Mouse (Mus musculus) CH12.LX (cell line): ENCODE measurements at regions not wholly inside any gene's neighbourhood (a gene's known extent, or its start where the extent isn't known, plus 50 kb on each side); places are given as distances from the start of the nearest gene placed in this dataset.

Experiments
- DNase-seq: peaks from one replicate; pipeline ENCODE4 v3.0.0-alpha.2; 2013; ENCODE audit errors: extremely low read depth
- H3K27ac ChIP-seq: 2 replicates; pipeline ENCODE4 v1.5.1; 2012; ENCODE audit warnings: low read depth, mild to moderate bottlenecking, control low read depth, moderate library complexity; ENCODE audit not compliant: insufficient read depth
- H3K27me3 ChIP-seq: replicated peaks from 2 replicates; pipeline ENCODE3; 2012; ENCODE audit warnings: inconsistent platforms
- H3K36me3 ChIP-seq, 2 experiments: replicated peaks in 1 of 2; 2 replicates each; pipeline versions ENCODE3 to v1.6.1; 2012; ENCODE audit warnings: inconsistent platforms in 1 of 2, low read length in 1 of 2, mild to moderate bottlenecking in 1 of 2, mixed read lengths in 1 of 2, moderate library complexity in 1 of 2; ENCODE audit not compliant: control insufficient read depth in 1 of 2, insufficient read depth in 1 of 2
- H3K4me1 ChIP-seq, 2 experiments: 2 replicates each; pipeline ENCODE4 v1.6.1; 2012; ENCODE audit warnings: inconsistent platforms in 1 of 2, moderate library complexity in 1 of 2; ENCODE audit not compliant: insufficient read depth in 2 of 2, control insufficient read depth in 1 of 2
- H3K4me2 ChIP-seq: 2 replicates; pipeline ENCODE4 v1.6.1; 2012; ENCODE audit warnings: low read depth, mild to moderate bottlenecking, control low read depth; ENCODE audit not compliant: poor library complexity, insufficient read depth, severe bottlenecking
- H3K4me3 ChIP-seq, 3 experiments: fragments of 150-350 bp in 1 of 3; sonication (generic) in 1 of 3; replicated peaks in 1 of 3; 2 replicates each; pipeline versions ENCODE3 to v1.5.1; 2011 to 2012; ENCODE audit warnings: low read depth in 2 of 3, low read length in 2 of 3, mild to moderate bottlenecking in 2 of 3, moderate library complexity in 2 of 3, control low read depth in 1 of 3, improper control_type of control experiment in 1 of 3, inconsistent platforms in 1 of 3, mixed read lengths in 1 of 3; ENCODE audit not compliant: poor library complexity in 1 of 3
- H3K79me2 ChIP-seq: replicated peaks from 2 replicates; pipeline ENCODE4 v1.6.1; 2012; ENCODE audit warnings: mild to moderate bottlenecking, moderate library complexity; ENCODE audit not compliant: control insufficient read depth, poor library complexity, insufficient read depth, severe bottlenecking; ENCODE audit errors: extremely low read depth
- H3K9ac ChIP-seq: 2 replicates; pipeline ENCODE4 v1.6.1; 2012; ENCODE audit warnings: low read depth, mild to moderate bottlenecking, control low read depth, moderate library complexity; ENCODE audit not compliant: insufficient read depth
- H3K9me3 ChIP-seq: replicated peaks from 2 replicates; pipeline ENCODE3; 2012; ENCODE audit warnings: low read length, inconsistent platforms, mixed read lengths
- BHLHE40 ChIP-seq: IDR thresholded peaks from 2 replicates; pipeline ENCODE4 v1.6.1; 2011; ENCODE audit warnings: mild to moderate bottlenecking, low read depth, low read length, improper control_type of control experiment
- CHD2 ChIP-seq: IDR thresholded peaks from 2 replicates; pipeline ENCODE4 v1.6.1; 2011; ENCODE audit warnings: low read length, improper control_type of control experiment
- CTCF ChIP-seq, 2 experiments: IDR thresholded peaks in 1 of 2; conservative IDR thresholded peaks in 1 of 2; 2 replicates each; pipeline ENCODE4 v1.5.1; 2011 to 2012; ENCODE audit warnings: low read depth in 2 of 2, low read length in 2 of 2, improper control_type of control experiment in 1 of 2, inconsistent platforms in 1 of 2, mild to moderate bottlenecking in 1 of 2, moderate library complexity in 1 of 2
- E2F4 ChIP-seq: IDR thresholded peaks from 2 replicates; pipeline ENCODE4 v1.6.1; 2011; ENCODE audit warnings: low read depth, low read length, improper control_type of control experiment; ENCODE audit not compliant: insufficient replicate concordance
- ELF1 ChIP-seq: IDR thresholded peaks from 2 replicates; pipeline ENCODE4 v1.6.1; 2014; ENCODE audit warnings: low read depth, mild to moderate bottlenecking, inconsistent platforms, low read length, improper control_type of control experiment
- GABPA ChIP-seq: IDR thresholded peaks from 2 replicates; pipeline ENCODE4 v1.6.1; 2012; ENCODE audit warnings: low read depth, low read length, improper control_type of control experiment, inconsistent platforms; ENCODE audit not compliant: insufficient replicate concordance
- KAT2A ChIP-seq: IDR thresholded peaks from 2 replicates; pipeline ENCODE4 v1.6.1; 2012; ENCODE audit warnings: low read length, improper control_type of control experiment, inconsistent platforms; ENCODE audit not compliant: insufficient replicate concordance
- MAFK ChIP-seq: IDR thresholded peaks from 2 replicates; pipeline ENCODE4 v1.6.1; 2011; ENCODE audit warnings: low read length, improper control_type of control experiment; ENCODE audit not compliant: insufficient replicate concordance
- MAX ChIP-seq: IDR thresholded peaks from 2 replicates; pipeline ENCODE4 v1.6.1; 2011; ENCODE audit warnings: low read length, improper control_type of control experiment
- MAZ ChIP-seq: IDR thresholded peaks from 2 replicates; pipeline ENCODE4 v1.6.1; 2012; ENCODE audit warnings: low read depth, mild to moderate bottlenecking, inconsistent platforms, low read length, improper control_type of control experiment, moderate library complexity
- MEF2A ChIP-seq: IDR thresholded peaks from 2 replicates; pipeline ENCODE4 v1.6.1; 2014; ENCODE audit warnings: low read depth, mild to moderate bottlenecking, inconsistent platforms, low read length, improper control_type of control experiment, borderline replicate concordance
- MYC ChIP-seq: IDR thresholded peaks from 2 replicates; pipeline ENCODE4 v1.6.1; 2011; ENCODE audit warnings: low read depth, mild to moderate bottlenecking, improper control_type of control experiment, low read length
- PAX5 ChIP-seq: IDR thresholded peaks from 2 replicates; pipeline ENCODE4 v1.6.1; 2012; ENCODE audit warnings: low read length, inconsistent platforms, mixed read lengths
- POLR2A ChIP-seq: IDR thresholded peaks from 2 replicates; pipeline ENCODE4 v1.6.1; 2011; ENCODE audit warnings: low read depth, mild to moderate bottlenecking, improper control_type of control experiment, low read length
- POLR2AphosphoS2 ChIP-seq: IDR thresholded peaks from 2 replicates; pipeline ENCODE4 v1.6.1; 2011; ENCODE audit warnings: low read depth, low read length, improper control_type of control experiment
- RCOR1 ChIP-seq: conservative IDR thresholded peaks from 2 replicates; pipeline ENCODE4 v1.6.1; 2012; ENCODE audit warnings: low read depth, mild to moderate bottlenecking, inconsistent platforms, low read length, improper control_type of control experiment
- TBP ChIP-seq: conservative IDR thresholded peaks from 2 replicates; pipeline ENCODE4 v1.6.1; 2011; ENCODE audit warnings: low read depth, low read length, improper control_type of control experiment
- TCF12 ChIP-seq: IDR thresholded peaks from 2 replicates; pipeline ENCODE4 v1.6.1; 2014; ENCODE audit warnings: low read depth, mild to moderate bottlenecking, inconsistent platforms, low read length, improper control_type of control experiment
- USF2 ChIP-seq: conservative IDR thresholded peaks from 2 replicates; pipeline ENCODE4 v1.6.1; 2011; ENCODE audit warnings: low read depth, low read length, improper control_type of control experiment
- ZMIZ1 ChIP-seq: IDR thresholded peaks from 2 replicates; pipeline ENCODE4 v1.6.1; 2012; ENCODE audit warnings: low read depth, mild to moderate bottlenecking, inconsistent platforms, low read length, improper control_type of control experiment
- ZNF384 ChIP-seq: IDR thresholded peaks from 2 replicates; pipeline ENCODE4 v1.6.1; 2012; ENCODE audit warnings: low read depth, low read length, improper control_type of control experiment, inconsistent platforms
- dilution Hi-C: fragments of 300-500 bp; cut with MboI; formaldehyde crosslinking; loops from 2 replicates; pipeline ENCODE4 v1.14.3; 2020; ENCODE audit warnings: low sequenced_read_pairs; ENCODE audit not compliant: extremely low pct_unique_long_range_greater_than_20kb, extremely low pct_ligation_motif_present
- in situ Hi-C: fragments of 300-500 bp; cut with MboI; formaldehyde crosslinking; loops from 3 replicates; pipeline ENCODE4 v1.14.3; 2019; ENCODE audit warnings: low sequenced_read_pairs, low pct_ligation_motif_present, low pct_unique_long_range_greater_than_20kb, mixed read lengths

DNA sequence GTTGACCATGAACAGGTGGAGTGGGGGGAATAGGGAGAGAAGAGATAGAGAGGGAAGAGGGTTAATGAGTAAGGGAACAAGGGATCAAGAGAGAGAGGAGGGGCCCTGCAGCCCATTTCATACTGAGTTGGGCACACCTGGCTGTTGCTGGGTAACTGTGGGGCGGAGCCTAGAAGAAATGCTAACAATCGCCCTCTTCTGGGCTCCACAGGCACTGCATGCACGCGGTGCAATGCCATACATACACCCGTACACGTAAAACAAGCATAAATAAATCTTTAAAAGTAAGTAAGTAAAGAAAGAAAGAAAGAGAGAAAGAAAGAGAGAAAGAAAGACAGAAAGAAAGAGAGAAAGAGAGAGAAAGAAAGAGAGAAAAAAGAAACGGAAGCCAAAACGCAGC lies 106.5 kb upstream of the Rxfp2 start:
- Histone ChIP-seq H3K4me1 (no peaks in the 10 kb centered on the region), H3K4me2 (no peak overlapping the region), H3K79me2 (0 out of 2 replicates have a peak, but pooled peaks cover 3% of the 10 kb centered on the region), H3K9me3 (peaks cover 40% of the 10 kb centered on the region), H3K9ac (no peak overlapping the region), H3K27ac (no peak overlapping the region), H3K4me3 (no peak overlapping the region), H3K36me3 (no peaks in the 10 kb centered on the region), H3K27me3 (no peaks in the 10 kb centered on the region)
- in situ Hi-C loops = no loop called here
- DNase-seq = no peak
- dilution Hi-C loops = no loop called here
- no peak for TF ChIP-seq PAX5
- no peak for TF ChIP-seq CHD2

DNA sequence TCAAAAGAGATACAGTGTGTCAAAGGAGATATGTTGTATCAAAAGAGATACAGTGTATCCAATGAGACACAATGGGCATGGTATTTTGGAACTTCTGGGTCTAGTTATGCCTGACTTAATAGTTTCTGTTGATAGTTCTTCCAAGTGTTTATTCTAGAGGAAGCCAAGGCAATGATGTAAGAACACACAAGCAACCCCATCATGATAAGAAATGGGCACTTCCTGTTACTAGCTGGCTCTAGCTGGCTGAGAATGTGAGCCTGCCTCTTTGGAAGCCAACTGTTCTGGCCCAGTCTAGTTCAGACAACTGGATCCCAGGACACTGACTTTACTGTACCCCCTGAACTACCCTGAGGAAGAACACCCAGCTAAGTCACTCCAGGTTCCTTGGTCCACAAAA lies 102.7 kb upstream of the Rxfp2 start:
- dilution Hi-C loops = no loop called here
- no peak for DNase-seq
- no peaks in the 10 kb centered on the region for H3K4me1 ChIP-seq
- H3K9me3 ChIP-seq = peaks cover 34% of the 10 kb centered on the region
- TF ChIP-seq MAX = no peak
- H3K79me2 ChIP-seq = 0 out of 2 replicates have a peak, but pooled peaks cover 3% of the 10 kb centered on the region
- H3K27ac ChIP-seq = no peak overlapping the region
- H3K4me3 ChIP-seq = no peak overlapping the region
- no peaks in the 10 kb centered on the region for H3K27me3 ChIP-seq
- in situ Hi-C loops = no loop called here
- H3K4me2 ChIP-seq = no peak overlapping the region
- no peaks in the 10 kb centered on the region for H3K36me3 ChIP-seq
- no peak overlapping the region for H3K9ac ChIP-seq

DNA sequence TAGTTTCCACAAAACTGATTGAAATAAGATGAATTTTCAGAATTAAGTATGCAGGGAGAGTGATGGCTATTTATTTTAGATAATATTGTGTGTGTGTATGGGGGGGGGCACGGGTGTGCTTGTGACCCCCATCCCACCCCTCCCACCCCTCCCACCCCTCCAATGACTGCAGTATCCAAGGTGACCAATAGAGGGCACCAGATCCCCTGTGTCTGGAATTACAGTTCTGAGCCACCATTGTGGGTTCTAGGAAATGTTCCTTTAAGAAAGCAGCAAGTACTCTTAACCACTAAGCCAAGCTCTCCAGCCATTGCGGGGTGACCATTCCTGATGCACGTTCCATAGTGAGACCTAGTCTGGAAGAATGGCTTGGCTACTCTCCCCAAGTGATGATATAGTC lies 101.1 kb upstream of the Rxfp2 start:
- in situ Hi-C loops = no loop called here
- no peaks in the 10 kb centered on the region for H3K36me3 ChIP-seq
- TF ChIP-seq BHLHE40 (no peak), KAT2A (no peak), POLR2AphosphoS2 (no peak), ELF1 (no peak), ZNF384 (no peak), POLR2A (no peak)
- DNase-seq = no peak
- no peak overlapping the region for H3K4me2 ChIP-seq
- H3K79me2 ChIP-seq = 0 out of 2 replicates have a peak, but pooled peaks cover 3% of the 10 kb centered on the region
- H3K4me3 ChIP-seq = no peak overlapping the region
- dilution Hi-C loops = no loop called here
- no peaks in the 10 kb centered on the region for H3K27me3 ChIP-seq
- no peak overlapping the region for H3K9ac ChIP-seq
- H3K4me1 ChIP-seq = no peaks in the 10 kb centered on the region
- H3K27ac ChIP-seq = no peak overlapping the region
- peaks cover 38% of the 10 kb centered on the region for H3K9me3 ChIP-seq

DNA sequence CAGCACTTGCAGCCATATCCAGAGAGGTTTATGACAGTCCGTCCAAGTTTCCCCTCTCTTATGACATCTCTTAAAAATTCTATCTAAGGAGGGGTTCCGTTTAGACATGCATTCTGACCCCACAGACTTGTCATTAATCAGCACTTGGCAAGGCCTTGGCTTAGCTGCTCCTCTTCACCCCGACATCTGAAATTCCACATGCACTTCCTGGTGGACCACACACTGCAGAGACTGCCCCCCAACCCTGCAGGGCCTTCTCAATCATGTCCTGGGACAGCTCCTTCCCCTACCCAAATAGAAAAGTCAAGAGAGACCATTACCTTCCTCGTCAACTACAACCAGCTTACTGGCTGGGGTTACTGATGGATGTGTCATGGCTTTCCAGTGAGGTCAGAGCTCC lies 99.4 kb upstream of the Rxfp2 start:
- Histone ChIP-seq H3K9me3 (peaks cover 44% of the 10 kb centered on the region), H3K4me1 (no peaks in the 10 kb centered on the region), H3K9ac (no peak overlapping the region), H3K27ac (no peak overlapping the region), H3K4me2 (no peak overlapping the region), H3K27me3 (no peaks in the 10 kb centered on the region), H3K36me3 (no peaks in the 10 kb centered on the region), H3K4me3 (no peak overlapping the region), H3K79me2 (no peaks in the 10 kb centered on the region)
- DNase-seq = no peak
- in situ Hi-C loops (no loop called here), dilution Hi-C loops (no loop called here)
- TF ChIP-seq MAFK = no peak
- no peak for TF ChIP-seq GABPA
- TF ChIP-seq MAX = no peak
- TF ChIP-seq USF2 = no peak
- TF ChIP-seq CTCF (conservative IDR thresholded peaks at IDR 0.05 in 1 of 2, IDR thresholded peaks at IDR 0.05 in 1 of 2; ENCODE audit: low read depth in 2 of 2, low read length in 2 of 2) = no peak
- no peak for TF ChIP-seq E2F4
- TF ChIP-seq MAZ = no peak
- TF ChIP-seq TCF12 = no peak
- TF ChIP-seq CHD2 = no peak
- no peak for TF ChIP-seq MYC
- TF ChIP-seq TBP = no peak
- no peak for TF ChIP-seq BHLHE40
- TF ChIP-seq MEF2A = no peak
- TF ChIP-seq ZMIZ1 = no peak
- TF ChIP-seq RCOR1 = no peak
- no peak for TF ChIP-seq ZNF384
